Mouse (Mus musculus): Measurements from ENCODE around the gene Ica1l.

DNA sequence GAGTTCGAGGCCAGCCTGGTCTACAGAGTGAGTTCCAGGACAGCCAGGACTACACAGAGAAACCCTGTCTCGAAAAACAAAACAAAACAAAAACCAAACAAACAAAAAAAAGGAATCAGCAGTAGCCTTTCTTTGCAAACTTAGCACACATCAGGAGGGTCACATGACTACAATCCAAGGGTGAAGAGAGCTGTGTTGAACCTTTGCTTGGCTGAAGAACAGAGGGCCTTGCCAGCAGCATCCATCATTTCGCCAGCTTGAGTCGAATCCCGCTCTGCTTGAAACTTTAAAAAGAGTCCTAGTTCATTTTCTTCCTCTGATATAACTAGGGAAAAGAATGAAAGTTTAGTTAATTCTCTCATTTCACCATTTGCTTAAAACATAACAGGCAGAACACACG is 27.5 kb downstream of the Ica1l start:
- TF ChIP-seq CTCF (IDR thresholded peaks at IDR 0.05; ENCODE audit: borderline replicate concordance, insufficient read depth, low read length), result no peak
- TF ChIP-seq POLR2A (IDR thresholded peaks at IDR 0.05; ENCODE audit: low read depth, low read length), result no peak
